13 mouse cellular contexts compared by ENCODE assay signal in the genomic region with DNA sequence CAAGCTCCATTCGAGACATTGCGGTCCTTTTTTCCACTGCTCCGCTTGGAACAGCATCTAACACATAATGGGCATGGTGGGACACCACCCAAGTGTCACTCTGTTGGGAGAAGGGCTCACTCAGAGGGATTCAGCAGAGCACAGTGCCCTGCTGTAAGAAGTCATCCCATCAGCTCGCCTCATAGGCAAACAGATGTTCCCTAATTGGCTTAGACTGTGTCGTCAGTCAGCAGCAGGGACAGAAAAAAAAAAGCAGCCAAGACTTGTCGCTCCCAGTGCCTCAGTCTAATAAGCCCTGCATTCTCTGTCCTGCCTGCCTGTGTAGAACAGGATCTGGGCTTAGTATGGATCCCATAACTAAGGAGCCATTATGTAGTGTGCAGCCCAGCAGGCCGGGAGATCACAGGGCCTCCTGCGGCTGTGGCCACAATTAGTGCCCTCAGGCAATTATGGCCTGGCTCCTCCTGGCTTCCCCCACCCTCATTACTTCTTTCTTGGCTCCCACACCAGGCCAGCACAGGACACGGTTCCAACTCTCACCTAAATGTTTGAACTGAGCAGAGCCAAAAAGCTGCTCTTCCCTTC. TPM values are rescaled to one million over a fixed set of nuclear protein-coding genes. Genes with fewer than 3 reads are reported as not detected.
A peak's percentile ranks its signal among the peaks of the same experiment; 100 is the strongest.
DNase-seq lines count a peak whose midpoint lies in the region; ATAC-seq and TF ChIP-seq lines count a peak whose summit lies in the region.
"Had no signal": no experiment of that assay in that cellular context is flagged by ENCODE, and none has a peak within 500 bp of the region (broad histone marks: within the 10 kb centered on the region; RNA-seq: fewer than 3 reads in every experiment).

No protein-coding gene starts in this region.

- no peak overlapping the region for H3K4me2 ChIP-seq in midbrain, embryonic 11.5 days
- H3K4me2 ChIP-seq in stomach, postnatal 0 days (replicated peaks; ENCODE audit: low read depth) = no peak overlapping the region

- no peak for TF ChIP-seq CTCF in stomach, postnatal 0 days (IDR thresholded peaks at IDR 0.05; ENCODE audit: low read depth)

- H3K9ac ChIP-seq in midbrain, embryonic 11.5 days (ENCODE audit: low read length) = no peak overlapping the region
- H3K9ac ChIP-seq in stomach, postnatal 0 days (ENCODE audit: low read length) = no peak overlapping the region
- H3K9ac ChIP-seq: liver, embryonic 14.5 days had no signal

- H3K36me3 ChIP-seq in midbrain, embryonic 11.5 days (ENCODE audit: control insufficient read depth, insufficient read depth, low read length) = no peaks in the 10 kb centered on the region
- H3K36me3 ChIP-seq in stomach, postnatal 0 days (ENCODE audit: control insufficient read depth, insufficient read depth, low read length) = no peaks in the 10 kb centered on the region

- TF ChIP-seq EP300 in stomach, postnatal 0 days (optimal IDR thresholded peaks at IDR 0.05) = no peak

- no peak overlapping the region for H3K4me3 ChIP-seq in midbrain, embryonic 11.5 days (ENCODE audit: low read depth, low read length)
- no peak overlapping the region for H3K4me3 ChIP-seq in stomach, postnatal 0 days (ENCODE audit: low read depth, low read length)
- H3K4me3 ChIP-seq: myocyte had no signal

- no peaks in the 10 kb centered on the region for H3K9me3 ChIP-seq in midbrain, embryonic 11.5 days (ENCODE audit: control insufficient read depth, low read length)
- no peaks in the 10 kb centered on the region for H3K9me3 ChIP-seq in stomach, postnatal 0 days (ENCODE audit: control insufficient read depth, low read length)

- peak; percentile 64 for ATAC-seq in midbrain, embryonic 11.5 days (ENCODE audit: low FRiP score)
- ATAC-seq in stomach, postnatal 0 days (ENCODE audit: low FRiP score, low TSS enrichment) = no peak

- H3K4me1 ChIP-seq in midbrain, embryonic 11.5 days (ENCODE audit: control insufficient read depth, insufficient read depth, low read length) = peaks cover 16% of the 10 kb centered on the region
- no peaks in the 10 kb centered on the region for H3K4me1 ChIP-seq in stomach, postnatal 0 days (replicated peaks; ENCODE audit: control insufficient read depth, insufficient read depth)

- WGBS in midbrain, embryonic 11.5 days = 34% methylated on average over 9 of the region's 9 CpGs
- WGBS in stomach, postnatal 0 days = 61% methylated on average over 9 of the region's 9 CpGs

- H3K27me3 ChIP-seq in midbrain, embryonic 11.5 days (ENCODE audit: control insufficient read depth, insufficient read depth, low read length) = no peaks in the 10 kb centered on the region
- no peaks in the 10 kb centered on the region for H3K27me3 ChIP-seq in stomach, postnatal 0 days (ENCODE audit: control insufficient read depth, insufficient read depth, low read length)

- DNase-seq in Muller cell, postnatal 12 days (ENCODE audit: inconsistent ontology term) = peak; percentile 74
- peak; percentile 35 for DNase-seq in embryo, embryonic 10.5 days (ENCODE audit: low spot score)
- DNase-seq in forelimb bud, embryonic 11.5 days (ENCODE audit: low read depth, low spot score) = peak; percentile 72
- DNase-seq in midbrain, embryonic 11.5 days (ENCODE audit: low spot score, missing footprints) = peak; percentile 80
- DNase-seq in urinary bladder, postnatal 10 days (ENCODE audit: low spot score) = no peak
- DNase-seq in adrenal gland, adult 8-10 months = no peak
- no peak for DNase-seq in stomach, postnatal 0 days (ENCODE audit: low spot score)
- no peak for DNase-seq in yolk sac, embryonic 10.5 days (ENCODE audit: low spot score)
- DNase-seq: adrenal gland, postnatal 10 days; cerebellum, adult 8-10 months; thymus, postnatal 14 days had no signal

- no peak overlapping the region for H3K27ac ChIP-seq in midbrain, embryonic 11.5 days (ENCODE audit: low read depth, low read length)
- H3K27ac ChIP-seq in stomach, postnatal 0 days (replicated peaks) = no peak overlapping the region
- H3K27ac ChIP-seq: liver, embryonic 14.5 days had no signal

RNA-seq across cellular contexts. Expression of gene Tspan11, which starts 31.6 kb away (rescaled TPM):
- polyA plus RNA-seq in midbrain, embryonic 11.5 days (2014; fragmentation: Nextera tagmentation; extraction: Ambion mirVana) = 10.8 and 13.3 TPM in 2 replicates
- 10 to 100 TPM in 2 of 4 experiments, 1 to 10 TPM in 2; 7.3 to 21.2 (median 12.3) TPM for total RNA-seq in adrenal gland, adult 8-10 months (2022)
- 2.3 and 2.4 TPM in 2 replicates for polyA plus RNA-seq in stomach, postnatal 0 days (2015; fragmentation: Nextera tagmentation; extraction: Ambion mirVana)

Comparison
In these comparisons a context has a peak if more than half of its experiments do, and no peak if none do; other contexts are left out.
1. DNase-seq: peak in Muller cell, postnatal 12 days (single experiment), embryo, embryonic 10.5 days (single experiment), forelimb bud, embryonic 11.5 days (single experiment) and midbrain, embryonic 11.5 days (single experiment); none in urinary bladder, postnatal 10 days (single experiment), adrenal gland, adult 8-10 months (single experiment), stomach, postnatal 0 days (single experiment) and yolk sac, embryonic 10.5 days (single experiment).